Mouse (Mus musculus) lung, postnatal 0 days (tissue): ENCODE results near the gene Narf.

Source experiments
- CTCF ChIP-seq: IDR thresholded peaks from 2 replicates; pipeline ENCODE4 v1.5.1; 2016; ENCODE audit warnings: antibody characterized with exemption, mild to moderate bottlenecking
- EP300 ChIP-seq: IDR thresholded peaks from 2 replicates; pipeline ENCODE4 v1.6.1; 2016; ENCODE audit warnings: antibody characterized with exemption, mild to moderate bottlenecking, control low read depth

GRCm38 (mm10) chr11:121232706-121233105, 4.3 kb upstream of the Narf start:
- TF ChIP-seq CTCF (no peak), EP300 (no peak)
